Mouse (Mus musculus): ENCODE results near the gene Gtf2ird1. TPM values are rescaled to one million over a fixed set of nuclear protein-coding genes. Genes with fewer than 3 reads are reported as not detected.
"Not testable (repeated sequence)": the region's sequence is repeated elsewhere in the genome, so short reads cannot be mapped to it uniquely, and the experiment has no call there.

The Gtf2ird1 gene
- polyA plus RNA-seq, 3 experiments from 2014 or later: 3.5 to 12.4 (median 5.7) TPM

GRCm38 (mm10) chr5:134401841-134402240, 54.7 kb downstream of the Gtf2ird1 start:
- no peak for ATAC-seq

GRCm38 (mm10) chr5:134397434-134398163, 58.9 kb downstream of the Gtf2ird1 start:
- no peak for ATAC-seq

GRCm38 (mm10) chr5:134396519-134396918, 60.0 kb downstream of the Gtf2ird1 start:
- ATAC-seq: no peak

- ATAC-seq: peak; percentile 79
Observed at GRCm38 (mm10) chr5:134394624-134395023, 61.9 kb downstream of the Gtf2ird1 start.

- no peak for ATAC-seq
Observed at GRCm38 (mm10) chr5:134393624-134394023, 62.9 kb downstream of the Gtf2ird1 start.

- ATAC-seq: peak; percentile 54
Observed at GRCm38 (mm10) chr5:134385106-134385505, 71.4 kb downstream of the Gtf2ird1 start.

- no peak for ATAC-seq
Observed at GRCm38 (mm10) chr5:134375256-134375655, 81.3 kb downstream of the Gtf2ird1 start.

- ATAC-seq: no peak
Observed at GRCm38 (mm10) chr5:134374546-134374945, 82.0 kb downstream of the Gtf2ird1 start.

- peak; percentile 75 for ATAC-seq
Observed at GRCm38 (mm10) chr5:134373912-134374488, 82.5 kb downstream of the Gtf2ird1 start.

- ATAC-seq: no peak
Observed at GRCm38 (mm10) chr5:134372926-134373658, 83.4 kb downstream of the Gtf2ird1 start.

- ATAC-seq: no peak
Observed at GRCm38 (mm10) chr5:134371511-134372289, 84.8 kb downstream of the Gtf2ird1 start.

GRCm38 (mm10) chr5:134370831-134371230, 85.7 kb downstream of the Gtf2ird1 start:
- ATAC-seq: no peak

- no peak for ATAC-seq
Observed at GRCm38 (mm10) chr5:134359101-134359500, 97.4 kb downstream of the Gtf2ird1 start.

GRCm38 (mm10) chr5:134355372-134355771, 101.1 kb downstream of the Gtf2ird1 start:
- not testable (repeated sequence) for ATAC-seq

- no peak for ATAC-seq
Observed at GRCm38 (mm10) chr5:134353117-134353516, 103.4 kb downstream of the Gtf2ird1 start.

- no peak for ATAC-seq
Observed at GRCm38 (mm10) chr5:134352527-134353001, 104.0 kb downstream of the Gtf2ird1 start.

- peak; percentile 100 for ATAC-seq
Observed at GRCm38 (mm10) chr5:134350660-134351059, 105.9 kb downstream of the Gtf2ird1 start.

GRCm38 (mm10) chr5:134347066-134347465, 109.5 kb downstream of the Gtf2ird1 start:
- no peak for ATAC-seq

- peak; percentile 55 for ATAC-seq
Observed at GRCm38 (mm10) chr5:134345449-134345848, 111.1 kb downstream of the Gtf2ird1 start.

- no peak for ATAC-seq
Observed at GRCm38 (mm10) chr5:134344076-134344475, 112.4 kb downstream of the Gtf2ird1 start.

- not testable (repeated sequence) for ATAC-seq
Observed at GRCm38 (mm10) chr5:134343530-134343929, 113.0 kb downstream of the Gtf2ird1 start.

- no peak for ATAC-seq
Observed at GRCm38 (mm10) chr5:134342503-134343205, 113.9 kb downstream of the Gtf2ird1 start.

Data from inflammation-experienced regulatory T-cells, adult 6 months (primary cell).